Mouse (Mus musculus) G1E (cell line): ENCODE results near the gene Gcc2. TPM values are rescaled to one million over a fixed set of nuclear protein-coding genes. Genes with fewer than 3 reads are reported as not detected.
"Not testable (repeated sequence)": the region's sequence is repeated elsewhere in the genome, so short reads cannot be mapped to it uniquely, and the experiment has no call there.

ENCODE experiments used
- ATAC-seq: 2 replicates; pipeline ENCODE4 v1.8.0; 2016; ENCODE audit warnings: mild to moderate bottlenecking; ENCODE audit not compliant: insufficient number of reproducible peaks, poor library complexity, low FRiP score, severe bottlenecking; ENCODE audit errors: extremely low read depth
- DNase-seq: peaks from one replicate; pipeline ENCODE4 v3.0.0; 2012; ENCODE audit warnings: low spot score
- H3K27me3 ChIP-seq: 2 replicates; pipeline ENCODE4 v1.6.1; 2012; ENCODE audit warnings: mild to moderate bottlenecking, low read length, inconsistent platforms; ENCODE audit not compliant: insufficient read depth
- H3K36me3 ChIP-seq: replicated peaks from 2 replicates; pipeline ENCODE3; 2012; ENCODE audit warnings: mild to moderate bottlenecking, inconsistent platforms
- H3K4me1 ChIP-seq: 2 replicates; pipeline ENCODE4 v1.6.1; 2012; ENCODE audit warnings: low read depth, low read length, inconsistent platforms, mixed read lengths; ENCODE audit not compliant: insufficient read depth
- H3K4me3 ChIP-seq: 2 replicates; pipeline ENCODE4 v1.5.1; 2012; ENCODE audit warnings: low read depth, mild to moderate bottlenecking, inconsistent platforms, low read length, moderate library complexity, mixed read lengths
- H3K9me3 ChIP-seq: replicated peaks from 2 replicates; pipeline ENCODE4 v1.6.1; 2012; ENCODE audit warnings: inconsistent platforms
- CTCF ChIP-seq: IDR thresholded peaks from 2 replicates; pipeline ENCODE4 v1.5.1; 2012; ENCODE audit warnings: low read depth, low read length, inconsistent platforms, mixed read lengths
- GATA1 ChIP-seq: IDR thresholded peaks from 2 replicates; pipeline ENCODE4 v1.6.1; 2012; ENCODE audit warnings: borderline replicate concordance, low read length, inconsistent platforms, mixed read lengths
- GATA2 ChIP-seq: IDR thresholded peaks from 2 replicates; pipeline ENCODE4 v1.6.1; 2012; ENCODE audit warnings: low read depth, low read length, inconsistent platforms, borderline replicate concordance
- POLR2AphosphoS5 ChIP-seq: IDR thresholded peaks from 2 replicates; pipeline ENCODE4 v1.6.1; 2012; ENCODE audit warnings: low read depth, low read length, inconsistent platforms; ENCODE audit not compliant: insufficient replicate concordance
- TAL1 ChIP-seq: conservative IDR thresholded peaks from 2 replicates; pipeline ENCODE4 v1.6.1; 2012; ENCODE audit warnings: low read depth, low read length, inconsistent platforms, mixed read lengths
- polyA plus RNA-seq: library from polyadenylated mRNA; stranded (reverse); fragments of >175 nt; gene quantifications from 2 replicates; pipeline ENCODE4 v1.2.3, GENCODE M21; 2012
- total RNA-seq, 2 experiments: library from RNA; stranded (forward) in 1 of 2; stranded (reverse) in 1 of 2; fragments of 200-1000 nt in 1 of 2; fragments of >200 nt in 1 of 2; fragmentation: Nextera tagmentation in 1 of 2; gene quantifications; 2 replicates each; pipeline ENCODE4 v1.2.3; 2014 to 2017

Gene Gcc2
- total and polyA plus RNA-seq, 3 experiments = 4.5 to 44.7 (median 28.6) TPM

- Histone ChIP-seq H3K9me3 (no peaks in the 10 kb centered on the region), H3K36me3 (no peaks in the 10 kb centered on the region), H3K4me1 (peaks cover 8% of the 10 kb centered on the region; the same call in 1 of the 2 replicates), H3K27me3 (no peaks in the 10 kb centered on the region), H3K4me3 (no peak overlapping the region)
- no peak for TF ChIP-seq GATA1
- TF ChIP-seq TAL1 = no peak
- no peak for TF ChIP-seq POLR2AphosphoS5
- TF ChIP-seq GATA2 = no peak
- no peak for TF ChIP-seq CTCF
- ATAC-seq (no peak), DNase-seq (no peak)
These were observed 65.6 kb downstream of the Gcc2 start for GRCm38 (mm10) chr10:58320881-58321280.

GRCm38 (mm10) chr10:58322361-58323027 is 67.2 kb downstream of the Gcc2 start:
- no peak for ATAC-seq
- no peaks in the 10 kb centered on the region for H3K36me3 ChIP-seq
- no peaks in the 10 kb centered on the region for H3K27me3 ChIP-seq
- H3K9me3 ChIP-seq = no peaks in the 10 kb centered on the region
- TF ChIP-seq GATA2 (no peak), POLR2AphosphoS5 (no peak), CTCF (no peak), GATA1 (no peak), TAL1 (no peak)
- peaks cover 8% of the 10 kb centered on the region; the same call in 1 of the 2 replicates for H3K4me1 ChIP-seq
- peak overlapping the region; percentile 77 for H3K4me3 ChIP-seq
- DNase-seq = no peak

DNA sequence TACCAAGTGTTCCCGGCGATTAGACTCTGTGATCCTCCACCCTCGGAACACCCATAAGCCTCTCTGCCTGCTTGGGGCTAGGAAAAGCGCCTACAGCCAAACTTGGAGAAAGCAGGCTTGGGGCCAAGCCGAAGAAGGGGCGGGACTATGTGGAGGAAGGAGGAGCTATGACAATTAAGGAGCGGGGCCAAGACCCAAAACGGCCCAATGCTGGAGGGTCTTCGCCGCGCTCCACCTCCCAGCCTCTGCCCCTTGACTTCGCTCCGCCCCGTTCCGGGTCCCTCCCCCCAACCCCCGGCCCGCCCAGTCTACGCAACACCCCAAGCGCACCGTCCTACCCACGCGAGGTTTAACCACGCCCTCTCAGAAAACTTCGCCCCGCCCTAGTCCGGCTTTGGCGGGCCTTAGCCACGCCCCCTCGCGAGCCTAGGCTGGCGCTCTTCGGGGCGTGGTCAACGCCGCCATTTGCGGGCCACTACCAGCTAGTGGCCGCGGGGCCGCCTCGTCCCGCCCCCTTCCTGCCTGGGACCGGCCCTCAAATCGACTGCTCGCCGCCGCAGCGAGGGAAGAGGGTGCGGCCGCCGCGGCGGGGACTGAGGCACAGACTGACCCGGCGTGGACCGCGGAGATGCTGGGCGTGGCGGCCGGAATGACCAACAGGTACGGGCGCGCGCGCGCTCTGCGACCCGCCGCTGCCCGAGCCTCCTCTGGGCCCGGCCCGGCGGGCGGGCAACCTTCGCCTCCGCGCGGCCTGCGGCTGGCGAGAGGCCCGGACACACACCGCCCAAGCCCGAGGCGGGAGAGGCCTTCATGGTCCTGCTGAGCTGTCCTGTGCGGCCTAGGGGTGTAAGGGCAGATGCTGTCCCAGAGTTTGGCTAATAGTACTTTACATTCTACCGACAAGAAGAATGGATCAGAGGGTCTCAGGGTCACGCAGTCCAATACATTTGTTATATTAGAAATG is 68.0 kb downstream of the Gcc2 start, which contains the start of gene Lims1:
Gene Lims1, plus strand, starts transcription at position 439 of the 964 bp plus-strand sequence.
- Histone ChIP-seq H3K9me3 (no peaks in the 10 kb centered on the region), H3K36me3 (no peaks in the 10 kb centered on the region), H3K4me3 (peak within 1 kb of the TSS; percentile 77), H3K27me3 (no peaks in the 10 kb centered on the region), H3K4me1 (peaks cover 8% of the 10 kb centered on the region; the same call in 1 of the 2 replicates)
- DNase-seq (peak; percentile 51), ATAC-seq (peak; percentile 93)
- TF ChIP-seq CTCF (no peak), POLR2AphosphoS5 (no peak), GATA2 (no peak), GATA1 (no peak)

GRCm38 (mm10) chr10:58326271-58326670 is 71.0 kb downstream of the Gcc2 start:
- Histone ChIP-seq H3K4me1 (peaks cover 11% of the 10 kb centered on the region; the same call in 1 of the 2 replicates), H3K36me3 (peaks cover 6% of the 10 kb centered on the region), H3K9me3 (no peaks in the 10 kb centered on the region), H3K4me3 (no peak overlapping the region), H3K27me3 (no peaks in the 10 kb centered on the region)
- ATAC-seq (no peak), DNase-seq (no peak)
- TF ChIP-seq TAL1 (no peak), CTCF (no peak), POLR2AphosphoS5 (no peak)

DNA sequence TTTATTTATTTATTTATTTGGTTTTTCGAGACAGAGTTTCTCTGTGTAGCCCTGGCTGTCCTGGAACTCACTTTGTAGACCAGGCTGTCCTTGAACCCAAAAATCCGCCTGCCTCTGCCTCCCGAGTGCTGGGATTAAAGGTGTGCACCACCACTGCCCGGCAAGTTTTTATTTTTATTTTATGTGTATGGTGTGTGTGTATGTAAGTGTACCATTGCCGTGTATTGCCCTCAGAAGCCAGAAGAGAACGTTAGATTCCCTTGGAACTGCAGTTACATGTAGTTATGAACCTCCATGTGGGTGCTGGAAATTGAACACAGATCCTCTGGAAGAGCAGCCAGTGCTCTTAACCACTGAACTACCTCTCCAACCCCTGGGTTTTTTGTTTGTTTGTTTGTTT is 72.5 kb downstream of the Gcc2 start:
- ATAC-seq, DNase-seq, H3K9me3 ChIP-seq, H3K27me3 ChIP-seq, H3K4me3 ChIP-seq, H3K36me3 ChIP-seq, H3K4me1 ChIP-seq: not testable (repeated sequence)

GRCm38 (mm10) chr10:58328517-58329108 is 73.3 kb downstream of the Gcc2 start:
- no peak for TF ChIP-seq GATA2
- TF ChIP-seq TAL1 = no peak
- no peak for TF ChIP-seq POLR2AphosphoS5
- TF ChIP-seq GATA1 = no peak
- TF ChIP-seq CTCF = no peak
- Histone ChIP-seq H3K9me3 (no peaks in the 10 kb centered on the region), H3K36me3 (peaks cover 8% of the 10 kb centered on the region), H3K4me3 (no peak overlapping the region), H3K4me1 (peaks cover 8% of the 10 kb centered on the region; the same call in 1 of the 2 replicates), H3K27me3 (no peaks in the 10 kb centered on the region)
- DNase-seq (no peak), ATAC-seq (no peak)
